Mouse (Mus musculus) limb, embryonic 12.5 days (tissue): ENCODE results near the gene Kirrel. TPM values are rescaled to one million over a fixed set of nuclear protein-coding genes. Genes with fewer than 3 reads are reported as not detected.

Experiments
- ATAC-seq: fragments of 200-750 bp; cut with Nextera tagmentation; 2 replicates; pipeline ENCODE4 v1.8.0; 2017; ENCODE audit warnings: low read depth, moderate TSS enrichment; ENCODE audit not compliant: insufficient number of reproducible peaks, insufficient read depth, low FRiP score, low TSS enrichment
- H3K27ac ChIP-seq: fragments of 300-500 bp; sonication (generic); 2 replicates; pipeline ENCODE4 v1.5.1; 2016; ENCODE audit warnings: mild to moderate bottlenecking, moderate library complexity
- H3K27me3 ChIP-seq: fragments of 300-500 bp; sonication (generic); 2 replicates; pipeline ENCODE4 v1.6.1; 2016; ENCODE audit warnings: mild to moderate bottlenecking, moderate library complexity
- H3K36me3 ChIP-seq: fragments of 300-500 bp; sonication (generic); 2 replicates; pipeline ENCODE4 v1.6.1; 2016; ENCODE audit warnings: mild to moderate bottlenecking, moderate library complexity
- H3K4me1 ChIP-seq: fragments of 300-500 bp; sonication (generic); replicated peaks from 2 replicates; pipeline ENCODE4 v1.6.1; 2016
- H3K4me2 ChIP-seq: fragments of 300-500 bp; sonication (generic); 2 replicates; pipeline ENCODE4 v1.6.1; 2016; ENCODE audit warnings: mild to moderate bottlenecking, moderate library complexity
- H3K4me3 ChIP-seq: fragments of 300-500 bp; sonication (generic); replicated peaks from 2 replicates; pipeline ENCODE4 v1.5.1; 2016; ENCODE audit warnings: mild to moderate bottlenecking
- H3K9ac ChIP-seq: fragments of 300-500 bp; sonication (generic); replicated peaks from 2 replicates; pipeline ENCODE4 v1.6.1; 2016; ENCODE audit warnings: mild to moderate bottlenecking, moderate library complexity
- H3K9me3 ChIP-seq: fragments of 300-500 bp; sonication (generic); 2 replicates; pipeline ENCODE4 v1.6.1; 2016; ENCODE audit warnings: mild to moderate bottlenecking, moderate library complexity
- WGBS: fragments of 180-500 bp; shearing (Covaris S2); methylation state at CpG from one replicate; pipeline ENCODE4 v1.1.7; 2016; 5-methylcytosine and 5-hydroxymethylcytosine counted together
- polyA plus RNA-seq: library from polyadenylated mRNA; unstranded; fragments of >200 nt; fragmentation: Nextera tagmentation; extraction: Ambion mirVana; gene quantifications from 2 replicates; pipeline ENCODE4 v1.2.1, GENCODE M21; 2016

Gene Kirrel
- polyA plus RNA-seq, 1 experiment from 2014 or later, result 17.5 TPM

DNA sequence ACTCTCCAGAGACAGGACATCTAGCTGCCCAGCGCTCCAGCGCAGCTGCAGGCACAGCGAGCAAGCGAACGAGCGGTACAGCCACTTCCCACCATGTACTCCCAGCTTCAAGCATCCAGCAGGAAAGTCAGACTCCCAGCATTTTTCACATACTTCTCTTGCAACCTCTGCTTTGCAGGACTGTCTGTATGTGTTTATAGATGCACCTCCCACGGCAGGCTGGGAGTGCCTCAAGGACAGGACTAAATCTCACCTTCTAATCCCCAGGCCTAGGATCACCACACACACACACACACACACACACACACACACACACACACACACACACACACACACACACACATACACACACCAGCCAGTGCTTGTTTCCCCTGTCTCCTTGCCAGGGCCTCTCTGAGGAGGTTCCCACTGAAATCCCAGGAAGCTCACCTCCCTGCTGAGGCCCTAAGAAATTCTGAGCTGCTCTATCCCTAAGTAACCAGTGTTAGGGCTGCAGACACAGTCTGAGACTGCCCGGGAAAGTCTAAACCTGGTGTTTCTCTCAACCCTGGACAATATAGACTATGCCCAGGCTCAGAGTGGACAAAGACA lies 9.2 kb downstream of the Kirrel start:
- H3K9me3 ChIP-seq, result no peaks in the 10 kb centered on the region
- H3K36me3 ChIP-seq, result peaks cover 46% of the 10 kb centered on the region
- H3K9ac ChIP-seq, result peak overlapping the region; percentile 42; the same call in 1 of the 2 replicates
- H3K4me2 ChIP-seq, result peak overlapping the region; percentile 43
- H3K4me3 ChIP-seq, result no peak overlapping the region
- H3K27me3 ChIP-seq, result no peaks in the 10 kb centered on the region
- peaks cover 91% of the 10 kb centered on the region for H3K4me1 ChIP-seq
- WGBS, result 10% methylated on average over 8 of the region's 8 CpGs
- ATAC-seq, result no peak
- peak overlapping the region; percentile 94 for H3K27ac ChIP-seq

DNA sequence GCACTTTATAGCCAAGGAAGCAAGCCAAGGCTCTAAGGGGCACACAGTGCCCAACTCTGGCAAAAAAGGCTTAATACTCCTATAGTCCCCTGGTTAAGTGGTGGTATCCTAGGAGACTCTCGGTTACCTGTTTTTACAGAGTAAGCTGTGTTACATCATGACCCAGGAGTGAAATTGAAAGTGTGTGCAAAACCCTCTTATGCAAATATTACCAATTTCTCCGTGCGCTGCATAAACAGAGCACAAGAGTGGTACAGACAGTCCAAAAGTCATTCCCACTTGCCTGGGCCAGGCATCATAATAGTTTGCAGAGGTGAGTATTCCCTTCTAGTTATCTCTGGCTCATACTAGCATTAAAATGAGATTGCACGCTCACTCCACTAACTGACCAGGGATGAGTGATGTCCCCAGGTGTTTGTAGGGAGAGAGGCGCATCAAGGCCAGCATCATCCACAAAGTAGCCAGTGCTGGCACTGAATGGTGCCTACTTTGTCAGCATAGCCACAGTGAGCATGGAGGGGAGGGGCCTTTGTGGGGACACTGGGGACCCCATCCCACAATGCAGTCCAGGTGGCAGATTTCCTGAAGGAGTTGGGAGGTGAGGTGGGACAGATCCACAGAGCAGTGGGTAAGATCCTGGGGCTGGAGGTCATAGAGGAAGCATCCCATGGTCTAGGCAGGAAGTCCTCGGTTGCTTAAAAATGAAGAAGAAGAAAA lies 10.3 kb downstream of the Kirrel start:
- Histone ChIP-seq H3K4me1 (peaks cover 91% of the 10 kb centered on the region), H3K4me3 (no peak overlapping the region), H3K27me3 (no peaks in the 10 kb centered on the region), H3K36me3 (peaks cover 47% of the 10 kb centered on the region), H3K9ac (no peak overlapping the region), H3K4me2 (peak overlapping the region; percentile 43), H3K27ac (peak overlapping the region; percentile 94), H3K9me3 (no peaks in the 10 kb centered on the region)
- WGBS, result 83% methylated on average over 6 of the region's 6 CpGs
- ATAC-seq, result 0 out of 2 replicates have a peak, but pooled peaks have one; percentile 12

GRCm38 (mm10) chr3:87163116-87163515 lies 11.4 kb downstream of the Kirrel start:
- no peaks in the 10 kb centered on the region for H3K9me3 ChIP-seq
- H3K9ac ChIP-seq, result no peak overlapping the region
- peaks cover 91% of the 10 kb centered on the region for H3K4me1 ChIP-seq
- H3K4me3 ChIP-seq, result no peak overlapping the region
- no peak overlapping the region for H3K27ac ChIP-seq
- 68% methylated on average over 4 of the region's 4 CpGs for WGBS
- H3K4me2 ChIP-seq, result no peak overlapping the region
- no peak for ATAC-seq
- H3K36me3 ChIP-seq, result peaks cover 47% of the 10 kb centered on the region
- H3K27me3 ChIP-seq, result no peaks in the 10 kb centered on the region

- H3K9me3 ChIP-seq, result no peaks in the 10 kb centered on the region
- no peak overlapping the region for H3K27ac ChIP-seq
- no peak overlapping the region for H3K4me2 ChIP-seq
- WGBS, result 84% methylated on average over 5 of the region's 5 CpGs
- H3K9ac ChIP-seq, result no peak overlapping the region
- H3K4me1 ChIP-seq, result peaks cover 93% of the 10 kb centered on the region
- H3K27me3 ChIP-seq, result no peaks in the 10 kb centered on the region
- peaks cover 44% of the 10 kb centered on the region for H3K36me3 ChIP-seq
- no peak for ATAC-seq
- no peak overlapping the region for H3K4me3 ChIP-seq
Observed at GRCm38 (mm10) chr3:87162380-87162779, 12.2 kb downstream of the Kirrel start.

GRCm38 (mm10) chr3:87161601-87162000 lies 12.9 kb downstream of the Kirrel start:
- Histone ChIP-seq H3K9me3 (no peaks in the 10 kb centered on the region), H3K4me3 (no peak overlapping the region), H3K9ac (no peak overlapping the region), H3K27me3 (no peaks in the 10 kb centered on the region), H3K4me2 (no peak overlapping the region), H3K4me1 (peaks cover 98% of the 10 kb centered on the region), H3K27ac (peak overlapping the region; percentile 41; the same call in 1 of the 2 replicates), H3K36me3 (peaks cover 40% of the 10 kb centered on the region)
- WGBS, result 77% methylated on average over 5 of the region's 5 CpGs
- ATAC-seq, result no peak

- no peak overlapping the region for H3K9ac ChIP-seq
- no peak overlapping the region for H3K4me2 ChIP-seq
- no peaks in the 10 kb centered on the region for H3K27me3 ChIP-seq
- WGBS, result 27% methylated on average over 6 of the region's 6 CpGs
- H3K4me1 ChIP-seq, result peaks cover 94% of the 10 kb centered on the region
- no peak for ATAC-seq
- H3K4me3 ChIP-seq, result no peak overlapping the region
- H3K27ac ChIP-seq, result peak overlapping the region; percentile 41; the same call in 1 of the 2 replicates
- no peaks in the 10 kb centered on the region for H3K9me3 ChIP-seq
- H3K36me3 ChIP-seq, result peaks cover 40% of the 10 kb centered on the region
Observed at GRCm38 (mm10) chr3:87160819-87161509, 13.6 kb downstream of the Kirrel start.

GRCm38 (mm10) chr3:87159190-87159589 lies 15.4 kb downstream of the Kirrel start:
- Histone ChIP-seq H3K27me3 (no peaks in the 10 kb centered on the region), H3K4me3 (no peak overlapping the region), H3K36me3 (peaks cover 36% of the 10 kb centered on the region), H3K9ac (no peak overlapping the region), H3K27ac (peak overlapping the region; percentile 96), H3K4me1 (peaks cover 94% of the 10 kb centered on the region), H3K4me2 (no peak overlapping the region; the same call in 1 of the 2 replicates), H3K9me3 (no peaks in the 10 kb centered on the region)
- WGBS, result 51% methylated on average over 7 of the region's 7 CpGs
- ATAC-seq, result no peak

- Histone ChIP-seq H3K36me3 (peaks cover 24% of the 10 kb centered on the region), H3K27ac (peak overlapping the region; percentile 96), H3K9me3 (no peaks in the 10 kb centered on the region), H3K4me1 (peaks cover 94% of the 10 kb centered on the region), H3K4me2 (peak overlapping the region; percentile 51), H3K27me3 (no peaks in the 10 kb centered on the region), H3K4me3 (0 out of 2 replicates have a peak overlapping the region, but pooled peaks have one; percentile 6), H3K9ac (peak overlapping the region; percentile 40; the same call in 1 of the 2 replicates)
- ATAC-seq, result no peak
- WGBS, result 4% methylated on average over 12 of the region's 12 CpGs
Observed at GRCm38 (mm10) chr3:87157767-87158291, 16.7 kb downstream of the Kirrel start.

GRCm38 (mm10) chr3:87157297-87157696 lies 17.2 kb downstream of the Kirrel start:
- Histone ChIP-seq H3K36me3 (peaks cover 19% of the 10 kb centered on the region), H3K27me3 (no peaks in the 10 kb centered on the region), H3K4me3 (0 out of 2 replicates have a peak overlapping the region, but pooled peaks have one; percentile 6), H3K27ac (peak overlapping the region; percentile 96), H3K4me2 (peak overlapping the region; percentile 51), H3K9me3 (no peaks in the 10 kb centered on the region), H3K9ac (0 out of 2 replicates have a peak overlapping the region, but pooled peaks have one; percentile 40), H3K4me1 (peaks cover 94% of the 10 kb centered on the region)
- no peak for ATAC-seq
- 55% methylated on average over 6 of the region's 6 CpGs for WGBS

DNA sequence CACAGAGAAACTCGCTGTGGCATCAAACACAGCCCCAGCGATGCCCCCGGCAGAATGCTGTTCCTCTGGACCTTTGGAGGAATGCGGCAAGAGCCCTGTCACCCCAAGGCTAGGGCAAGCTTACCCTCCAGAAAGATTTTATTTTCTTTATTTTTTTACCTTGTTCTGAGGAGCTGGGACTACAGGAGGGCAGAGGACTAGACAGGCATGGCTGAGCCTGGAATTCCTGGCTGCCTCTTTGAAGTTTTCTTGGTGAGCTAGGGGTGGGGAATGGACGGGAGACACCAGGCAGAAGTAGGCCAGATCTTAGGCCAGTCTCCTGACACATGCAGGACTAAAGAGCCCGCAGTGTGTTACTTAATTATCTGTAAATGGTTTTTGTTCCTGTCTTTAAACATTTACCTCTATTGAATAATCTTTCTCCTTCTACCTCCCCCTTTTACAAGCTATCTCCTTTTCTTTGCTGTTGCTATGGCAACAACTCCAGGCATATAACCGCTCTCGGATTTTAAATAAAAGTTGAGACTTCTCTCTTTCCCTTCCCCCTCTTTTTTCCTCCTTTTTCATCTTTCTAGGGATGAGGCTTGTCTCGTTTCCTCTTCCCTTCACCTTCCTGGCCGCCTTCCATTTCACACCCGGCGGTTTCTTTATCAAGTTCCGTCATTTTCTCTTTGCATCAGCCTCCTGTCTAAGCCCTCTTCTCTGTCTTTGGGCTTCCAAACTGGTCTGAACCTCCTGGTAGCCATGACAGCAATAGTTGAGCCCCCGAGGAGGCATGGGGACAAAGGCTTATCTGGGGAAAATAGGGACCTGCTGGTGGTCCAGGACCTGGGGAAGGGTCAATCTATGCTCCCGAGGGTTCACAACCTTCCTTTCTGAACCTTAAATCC lies 19.9 kb downstream of the Kirrel start:
- peaks cover 95% of the 10 kb centered on the region for H3K4me1 ChIP-seq
- no peak for ATAC-seq
- H3K9ac ChIP-seq, result no peak overlapping the region
- no peaks in the 10 kb centered on the region for H3K27me3 ChIP-seq
- H3K4me2 ChIP-seq, result no peak overlapping the region
- no peak overlapping the region for H3K4me3 ChIP-seq
- no peaks in the 10 kb centered on the region for H3K9me3 ChIP-seq
- H3K36me3 ChIP-seq, result peaks cover under 1% of the 10 kb centered on the region; the same call in 1 of the 2 replicates
- H3K27ac ChIP-seq, result peak overlapping the region; percentile 78
- 56% methylated on average over 15 of the region's 15 CpGs for WGBS
